Mouse (Mus musculus): ENCODE data around the gene Sh2d3c. TPM values are rescaled to one million over a fixed set of nuclear protein-coding genes. Genes with fewer than 3 reads are reported as not detected.

Sh2d3c gene
- total and polyA plus RNA-seq, 3 experiments: 4.8 to 25.8 (median 11.1) TPM

DNA sequence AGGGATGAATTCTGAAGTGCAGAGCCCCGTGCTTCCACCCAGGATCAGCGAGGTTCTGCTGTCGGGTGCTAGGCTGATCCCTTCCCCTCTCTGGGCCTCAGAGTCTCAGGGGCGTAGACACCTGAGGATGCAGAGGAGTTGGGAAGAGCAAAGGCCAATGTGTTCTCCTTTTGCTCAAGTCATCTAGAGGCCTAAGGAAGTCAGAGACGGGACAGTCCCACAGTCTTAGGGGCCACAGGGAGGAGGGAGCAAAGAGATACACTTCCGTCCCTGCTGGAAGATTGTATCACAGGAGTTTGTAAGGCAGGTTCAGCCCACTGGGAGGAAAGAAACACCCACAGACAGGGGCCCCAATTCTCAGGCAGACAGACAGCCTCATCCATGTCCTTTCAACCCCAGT, 1.2 kb downstream of the Sh2d3c start:
- peak overlapping the region; percentile 90 for H3K27ac ChIP-seq (ENCODE audit: insufficient read depth, low read depth)
- in situ Hi-C loops (cut with MboI; ENCODE audit: low pct_ligation_motif_present, low pct_unique_long_range_greater_than_20kb, low sequenced_read_pairs): no loop called here
- peak overlapping the region; percentile 67 for H3K4me2 ChIP-seq (ENCODE audit: insufficient read depth, low read depth, poor library complexity, severe bottlenecking)
- H3K27me3 ChIP-seq (replicated peaks): no peaks in the 10 kb centered on the region
- TF ChIP-seq IRF4 (IDR thresholded peaks at IDR 0.05; ENCODE audit: low read depth, low read length) (no peak), HCFC1 (IDR thresholded peaks at IDR 0.05; ENCODE audit: low read depth, low read length) (no peak), RCOR1 (conservative IDR thresholded peaks at IDR 0.05; ENCODE audit: low read depth, low read length) (no peak), MAZ (IDR thresholded peaks at IDR 0.05; ENCODE audit: low read depth, low read length) (peak; percentile 40; the same call in 1 of the 2 replicates), ETS1 (conservative IDR thresholded peaks at IDR 0.05; ENCODE audit: low read depth, low read length) (0 out of 2 replicates have a peak, but pooled peaks have one; percentile 6), MAFK (IDR thresholded peaks at IDR 0.05; ENCODE audit: insufficient replicate concordance, low read length) (no peak), NRF1 (IDR thresholded peaks at IDR 0.05; ENCODE audit: low read depth, low read length) (no peak), CTCF (conservative IDR thresholded peaks at IDR 0.05 in 1 of 2, IDR thresholded peaks at IDR 0.05 in 1 of 2; ENCODE audit: low read depth in 2 of 2, low read length in 2 of 2) (no peak), POLR2A (IDR thresholded peaks at IDR 0.05; ENCODE audit: low read depth, low read length) (0 out of 2 replicates have a peak, but pooled peaks have one; percentile 34), ELF1 (IDR thresholded peaks at IDR 0.05; ENCODE audit: low read depth, low read length) (peak; percentile 33; the same call in 1 of the 2 replicates), SIN3A (IDR thresholded peaks at IDR 0.05; ENCODE audit: low read length) (no peak)
- H3K36me3 ChIP-seq (replicated peaks in 1 of 2; ENCODE audit: control insufficient read depth in 1 of 2, insufficient read depth in 1 of 2, low read length in 1 of 2): peaks cover 14 to 39% of the 10 kb centered on the region in 2 experiments
- H3K4me1 ChIP-seq (ENCODE audit: control insufficient read depth in 1 of 2, insufficient read depth in 2 of 2): peaks cover 37 to 66% of the 10 kb centered on the region in 2 experiments
- H3K9ac ChIP-seq (ENCODE audit: insufficient read depth, low read depth): peak overlapping the region; percentile 90
- peak overlapping the region; percentile 61 to 94 (median 84) for H3K4me3 ChIP-seq (replicated peaks in 1 of 3; ENCODE audit: low read depth in 2 of 3, low read length in 2 of 3, poor library complexity in 1 of 3)
- dilution Hi-C loops (cut with MboI; ENCODE audit: extremely low pct_ligation_motif_present, extremely low pct_unique_long_range_greater_than_20kb, low sequenced_read_pairs): no loop called here
- H3K79me2 ChIP-seq (replicated peaks; ENCODE audit: control insufficient read depth, extremely low read depth, insufficient read depth, poor library complexity, severe bottlenecking): peaks cover 27% of the 10 kb centered on the region
- H3K9me3 ChIP-seq (replicated peaks; ENCODE audit: low read length): peaks cover 4% of the 10 kb centered on the region
- peak; percentile 59 for DNase-seq (ENCODE audit: extremely low read depth)

DNA sequence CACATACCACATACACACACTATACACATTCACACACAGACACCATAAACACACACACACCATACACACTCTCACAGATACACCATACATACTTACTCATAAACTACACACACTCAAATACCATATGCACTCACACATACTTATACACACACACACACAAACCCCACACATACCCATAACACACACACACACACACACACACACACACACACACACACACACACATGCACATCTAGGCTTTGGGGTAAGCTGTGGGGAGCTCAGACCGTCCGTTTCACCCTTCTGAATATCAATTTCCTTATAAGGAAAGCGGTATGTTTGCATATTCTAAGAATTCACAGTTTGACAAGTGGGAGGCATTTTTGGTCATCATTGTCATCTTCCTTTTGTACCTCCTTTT, 1.7 kb downstream of the Sh2d3c start:
- TF ChIP-seq ELF1 (IDR thresholded peaks at IDR 0.05; ENCODE audit: low read depth, low read length) (no peak), POLR2A (IDR thresholded peaks at IDR 0.05; ENCODE audit: low read depth, low read length) (no peak), USF2 (conservative IDR thresholded peaks at IDR 0.05; ENCODE audit: low read depth, low read length) (no peak), ZNF384 (IDR thresholded peaks at IDR 0.05; ENCODE audit: low read depth, low read length) (no peak), NELFE (IDR thresholded peaks at IDR 0.05; ENCODE audit: low read depth, low read length) (no peak), GABPA (IDR thresholded peaks at IDR 0.05; ENCODE audit: insufficient replicate concordance, low read depth, low read length) (no peak), UBTF (IDR thresholded peaks at IDR 0.05; ENCODE audit: low read depth, low read length) (no peak), JUND (conservative IDR thresholded peaks at IDR 0.05; ENCODE audit: low read depth, low read length) (no peak), ETS1 (conservative IDR thresholded peaks at IDR 0.05; ENCODE audit: low read depth, low read length) (no peak), CHD2 (IDR thresholded peaks at IDR 0.05; ENCODE audit: low read length) (no peak), RAD21 (IDR thresholded peaks at IDR 0.05; ENCODE audit: low read depth, low read length) (no peak)
- Histone ChIP-seq H3K9me3 (replicated peaks; ENCODE audit: low read length) (peaks cover 4% of the 10 kb centered on the region), H3K4me2 (ENCODE audit: insufficient read depth, low read depth, poor library complexity, severe bottlenecking) (peak overlapping the region; percentile 67), H3K36me3 (replicated peaks in 1 of 2; ENCODE audit: control insufficient read depth in 1 of 2, insufficient read depth in 1 of 2, low read length in 1 of 2) (peaks cover 14 to 41% of the 10 kb centered on the region in 2 experiments), H3K4me1 (ENCODE audit: control insufficient read depth in 1 of 2, insufficient read depth in 2 of 2) (peaks cover 37 to 69% of the 10 kb centered on the region in 2 experiments), H3K27me3 (replicated peaks) (no peaks in the 10 kb centered on the region), H3K27ac (ENCODE audit: insufficient read depth, low read depth) (peak overlapping the region; percentile 90), H3K4me3 (replicated peaks in 1 of 3; ENCODE audit: low read depth in 2 of 3, low read length in 2 of 3, poor library complexity in 1 of 3) (peak overlapping the region; percentile 61 to 94 (median 84)), H3K9ac (ENCODE audit: insufficient read depth, low read depth) (peak overlapping the region; percentile 90; the same call in 1 of the 2 replicates), H3K79me2 (replicated peaks; ENCODE audit: control insufficient read depth, extremely low read depth, insufficient read depth, poor library complexity, severe bottlenecking) (peaks cover 27% of the 10 kb centered on the region)
- dilution Hi-C loops (cut with MboI; ENCODE audit: extremely low pct_ligation_motif_present, extremely low pct_unique_long_range_greater_than_20kb, low sequenced_read_pairs) (no loop called here), in situ Hi-C loops (cut with MboI; ENCODE audit: low pct_ligation_motif_present, low pct_unique_long_range_greater_than_20kb, low sequenced_read_pairs) (no loop called here)
- no peak for DNase-seq (ENCODE audit: extremely low read depth)
